Mouse (Mus musculus) kidney, adult 18-20 months (tissue): ENCODE measurements around the gene Dock1.

Experiments
- DNase-seq: peaks from one replicate; pipeline ENCODE4 v3.0.0; 2021

Gene Dock1

GRCm38 (mm10) chr7:135076904-135077303, 406.4 kb downstream of the Dock1 start:
- DNase-seq: peak; percentile 23

GRCm38 (mm10) chr7:135077340-135077739, 406.9 kb downstream of the Dock1 start:
- DNase-seq: peak; percentile 13

- DNase-seq: no peak
Measured at GRCm38 (mm10) chr7:135077806-135078205, 407.4 kb downstream of the Dock1 start.

DNA sequence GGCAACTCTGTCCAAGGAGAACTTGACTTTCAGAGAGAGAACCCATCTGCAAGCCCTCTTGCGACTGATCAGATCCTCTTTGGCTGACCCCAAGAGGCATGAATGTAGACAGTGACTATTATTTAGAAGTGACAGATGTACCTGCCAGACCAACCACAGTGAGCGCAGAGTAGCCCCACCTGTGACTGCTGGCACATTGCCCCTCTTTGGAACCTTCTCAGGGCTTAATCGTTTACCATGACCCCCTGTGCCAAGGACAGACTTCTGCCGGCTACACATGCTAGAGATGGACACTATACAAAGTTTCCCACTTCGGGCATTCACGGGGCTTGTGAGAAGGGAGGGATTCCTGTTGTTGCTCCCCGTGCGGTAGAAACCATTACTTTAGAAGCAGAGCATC, 413.0 kb downstream of the Dock1 start:
- DNase-seq: peak; percentile 62

DNA sequence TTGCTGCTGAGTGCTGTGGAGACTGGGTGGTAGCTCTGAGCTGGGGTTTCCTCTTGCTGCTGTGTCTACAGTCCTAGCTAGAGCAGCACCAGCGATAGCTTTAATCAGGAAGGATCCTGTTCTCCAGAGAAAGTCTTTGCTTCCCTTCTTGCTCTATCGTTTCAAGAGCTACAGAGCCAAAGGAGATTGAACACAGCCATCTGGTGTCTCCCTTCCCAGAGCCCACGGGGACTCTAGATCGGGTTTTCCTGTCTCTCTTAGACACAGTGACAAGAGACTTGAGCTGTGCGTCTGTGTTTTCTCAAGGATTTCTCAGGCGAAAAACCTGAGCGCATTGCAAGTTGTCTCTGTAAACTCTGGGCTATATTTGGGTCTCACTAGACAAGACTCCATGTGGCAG, 413.6 kb downstream of the Dock1 start:
- DNase-seq: no peak

GRCm38 (mm10) chr7:135086556-135086955, 416.1 kb downstream of the Dock1 start:
- no peak for DNase-seq

GRCm38 (mm10) chr7:135089626-135090025, 419.2 kb downstream of the Dock1 start:
- no peak for DNase-seq

- no peak for DNase-seq
Measured at GRCm38 (mm10) chr7:135093851-135094250, 423.4 kb downstream of the Dock1 start.

- no peak for DNase-seq
Measured at GRCm38 (mm10) chr7:135101921-135102320, 431.5 kb downstream of the Dock1 start.

- no peak for DNase-seq
Measured at GRCm38 (mm10) chr7:135106536-135106935, 436.1 kb downstream of the Dock1 start.

DNA sequence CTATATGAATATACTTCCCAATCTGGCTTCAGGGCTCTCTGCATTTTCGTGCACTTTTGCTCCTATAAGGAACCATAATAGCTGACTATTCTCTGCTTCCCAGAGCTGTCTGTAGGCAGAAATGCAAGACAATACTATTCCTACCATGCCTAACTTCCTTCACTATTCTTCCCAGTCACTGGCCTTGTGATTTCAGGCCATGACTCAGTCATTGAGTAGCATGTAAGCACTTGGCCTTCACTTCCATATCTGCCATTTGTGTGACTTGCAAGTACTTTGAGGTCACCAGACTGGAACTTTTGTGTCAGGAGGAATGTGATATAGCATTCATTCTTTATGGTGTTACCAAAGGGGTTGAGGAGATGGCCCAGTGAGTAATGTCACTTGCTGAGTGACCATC, 439.9 kb downstream of the Dock1 start:
- no peak for DNase-seq

- DNase-seq: no peak
Measured at GRCm38 (mm10) chr7:135125296-135126065, 455.0 kb downstream of the Dock1 start.

DNA sequence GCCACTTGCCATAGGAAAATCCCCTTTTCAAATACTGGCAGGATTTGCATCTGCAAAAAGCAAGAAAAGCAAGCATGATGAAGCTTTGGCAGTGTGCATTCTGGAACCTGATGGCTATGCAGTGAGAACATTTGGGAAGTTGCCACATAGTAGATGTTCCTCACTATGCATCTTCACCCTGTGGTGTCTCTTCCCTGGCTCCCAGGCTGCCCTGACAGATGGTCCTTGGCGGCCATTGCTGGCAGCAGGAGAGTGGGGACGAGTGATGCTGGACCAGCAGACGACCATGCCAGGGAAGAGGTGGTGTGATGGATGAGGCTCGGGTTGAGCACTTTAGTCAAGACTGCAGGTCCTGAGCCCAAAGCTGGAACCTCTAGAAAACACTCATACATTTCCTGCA, 462.0 kb downstream of the Dock1 start:
- no peak for DNase-seq

DNA sequence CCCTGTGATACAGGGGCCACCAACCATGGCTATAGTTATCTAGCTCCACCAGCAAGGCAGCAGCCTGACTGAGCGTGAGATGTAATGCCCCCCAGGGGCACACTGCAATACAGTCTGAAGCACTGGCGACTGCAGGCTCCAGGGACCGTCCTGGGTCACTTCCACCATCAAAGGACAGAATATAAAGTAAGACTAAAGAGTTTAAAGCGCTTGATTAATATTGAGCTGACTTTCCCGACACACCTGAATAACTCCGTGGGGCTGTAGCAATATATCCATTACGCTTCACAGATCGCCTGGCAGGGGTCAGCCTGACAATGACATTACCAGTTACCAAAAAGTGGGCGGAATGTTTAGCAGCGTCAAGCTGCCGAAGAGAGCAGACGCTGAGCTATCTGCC, 464.2 kb downstream of the Dock1 start:
- DNase-seq: peak; percentile 4

DNA sequence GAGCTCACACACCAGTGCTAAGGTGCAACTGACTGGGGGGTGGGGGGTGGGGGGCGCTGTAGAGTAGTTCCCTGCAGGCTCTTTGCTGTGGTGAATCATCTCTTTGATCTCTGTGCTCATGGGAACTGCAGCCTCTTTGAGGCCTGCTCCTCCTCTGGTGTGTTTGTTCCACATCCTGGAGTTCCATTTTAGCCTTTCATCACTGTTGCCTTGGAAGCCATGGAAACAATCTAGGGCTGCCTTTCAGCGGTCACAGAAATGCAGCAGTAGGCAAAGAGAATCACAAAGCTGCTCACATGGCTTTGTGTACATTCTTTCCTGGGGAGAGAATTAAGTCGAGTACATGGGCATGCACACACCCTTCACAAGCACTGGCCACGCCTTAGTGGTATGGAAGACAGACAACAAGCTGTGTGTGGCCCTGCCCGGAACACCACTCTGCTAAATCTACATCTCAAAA, 468.7 kb downstream of the Dock1 start:
- DNase-seq: no peak

GRCm38 (mm10) chr7:135144731-135145130, 474.3 kb downstream of the Dock1 start:
- no peak for DNase-seq

GRCm38 (mm10) chr7:135150926-135151325, 480.5 kb downstream of the Dock1 start:
- DNase-seq: no peak

GRCm38 (mm10) chr7:135157571-135157970, 487.1 kb downstream of the Dock1 start:
- no peak for DNase-seq

- no peak for DNase-seq
Measured at GRCm38 (mm10) chr7:135158381-135158780, 487.9 kb downstream of the Dock1 start.

DNA sequence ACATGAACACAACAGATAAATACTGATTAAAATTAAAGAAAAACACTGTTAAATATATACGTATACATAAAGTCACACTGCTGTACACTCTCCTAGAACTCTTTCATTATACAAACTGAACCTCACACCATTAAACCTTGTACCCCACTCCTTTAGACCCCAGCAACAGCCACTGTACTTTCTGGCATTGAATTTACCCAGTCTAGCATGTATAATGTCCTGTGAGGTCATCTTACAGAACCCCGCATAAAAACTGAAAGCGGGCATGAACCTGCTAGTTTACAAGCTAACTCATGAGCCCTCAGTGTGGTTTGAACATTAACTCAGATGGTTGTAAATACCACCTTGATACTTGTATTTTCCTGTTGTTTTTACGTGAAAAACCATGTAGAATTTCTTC, 489.2 kb downstream of the Dock1 start:
- no peak for DNase-seq

DNA sequence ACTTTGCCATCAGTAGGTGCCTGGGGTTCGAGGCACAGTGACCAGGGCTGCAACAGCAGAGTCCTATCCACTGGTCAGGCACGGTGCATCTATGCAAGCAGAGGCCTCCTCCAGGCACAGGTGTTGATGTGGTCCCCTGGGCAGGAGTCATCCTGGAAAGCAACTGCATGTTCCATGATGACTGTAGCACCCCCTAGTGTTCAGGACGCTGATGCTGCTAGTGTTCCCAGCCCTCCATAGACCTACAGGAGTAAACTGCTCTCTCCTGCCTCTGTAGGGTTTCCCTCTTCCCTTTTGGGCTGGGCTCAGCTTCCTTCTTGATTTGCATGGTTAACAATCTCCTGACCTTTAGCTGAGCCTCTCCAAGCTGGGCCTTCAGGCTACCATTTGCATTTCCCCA, 494.7 kb downstream of the Dock1 start:
- peak; percentile 51 for DNase-seq

- DNase-seq: no peak
Measured at GRCm38 (mm10) chr7:135169936-135170335, 499.5 kb downstream of the Dock1 start.

- no peak for DNase-seq
Measured at GRCm38 (mm10) chr7:135172219-135172618, 501.8 kb downstream of the Dock1 start.

GRCm38 (mm10) chr7:135194190-135194589, 523.7 kb downstream of the Dock1 start:
- no peak for DNase-seq

GRCm38 (mm10) chr7:135195631-135196030, 525.2 kb downstream of the Dock1 start:
- no peak for DNase-seq
